Mouse (Mus musculus) liver, adult 2 months (tissue): ENCODE measurements around the gene Csnk1e.

ENCODE experiments used
- CTCF ChIP-seq: fragments of 200-500 bp; IDR thresholded peaks from 2 replicates; pipeline ENCODE4 v1.5.1; 2011; ENCODE audit warnings: low read depth, low read length, control low read depth
- POLR2A ChIP-seq: fragments of 200-500 bp; IDR thresholded peaks from 2 replicates; pipeline ENCODE4 v1.6.1; 2011; ENCODE audit warnings: low read length, control low read depth; ENCODE audit not compliant: insufficient read depth; ENCODE audit errors: extremely low read depth

- TF ChIP-seq CTCF (no peak), POLR2A (no peak)
Observed at GRCm38 (mm10) chr15:79413201-79413600, 42.2 kb downstream of the Csnk1e start.
